Mouse (Mus musculus) hindbrain, embryonic 10.5 days (tissue): ENCODE data around the gene Frat1. TPM values are rescaled to one million over a fixed set of nuclear protein-coding genes. Genes with fewer than 3 reads are reported as not detected.
"Not testable (repeated sequence)": the region's sequence is repeated elsewhere in the genome, so short reads cannot be mapped to it uniquely, and the experiment has no call there.

ENCODE experiments used
- DNase-seq: peaks from one replicate; pipeline ENCODE4 v3.0.0-alpha.2; 2017; ENCODE audit warnings: low spot score
- H3K27ac ChIP-seq: fragments of 300-500 bp; sonication (generic); 2 replicates; pipeline ENCODE4 v1.5.1; 2016; ENCODE audit warnings: mild to moderate bottlenecking, moderate library complexity
- H3K27me3 ChIP-seq: fragments of 300-500 bp; sonication (generic); 2 replicates; pipeline ENCODE4 v1.6.1; 2016; ENCODE audit warnings: mild to moderate bottlenecking; ENCODE audit not compliant: poor library complexity, insufficient read depth, severe bottlenecking
- H3K36me3 ChIP-seq: fragments of 300-500 bp; sonication (generic); 2 replicates; pipeline ENCODE4 v1.6.1; 2016; ENCODE audit warnings: mild to moderate bottlenecking, moderate library complexity
- H3K4me1 ChIP-seq: fragments of 300-500 bp; sonication (generic); replicated peaks from 2 replicates; pipeline ENCODE4 v1.6.1; 2016; ENCODE audit warnings: mild to moderate bottlenecking
- H3K4me3 ChIP-seq: fragments of 300-500 bp; sonication (generic); 2 replicates; pipeline ENCODE4 v1.5.1; 2016; ENCODE audit warnings: mild to moderate bottlenecking, moderate library complexity
- H3K9me3 ChIP-seq: fragments of 300-500 bp; sonication (generic); 2 replicates; pipeline ENCODE4 v1.6.1; 2016; ENCODE audit warnings: mild to moderate bottlenecking, moderate library complexity
- WGBS: fragments of 180-500 bp; shearing (Covaris S2); methylation state at CpG from one replicate; pipeline ENCODE4 v1.1.7; 2016; 5-methylcytosine and 5-hydroxymethylcytosine counted together
- polyA plus RNA-seq: library from polyadenylated mRNA; unstranded; fragments of >200 nt; fragmentation: Nextera tagmentation; extraction: Ambion mirVana; gene quantifications from 2 replicates; pipeline ENCODE4 v1.2.1, GENCODE M21; 2016

The Frat1 gene
- polyA plus RNA-seq, 1 experiment from 2014 or later, result 13.4 TPM

- WGBS, result 17% methylated on average over 14 of the region's 14 CpGs
- Histone ChIP-seq H3K9me3 (no peaks in the 10 kb centered on the region), H3K27ac (peak overlapping the region; percentile 82), H3K4me1 (peaks cover 41% of the 10 kb centered on the region), H3K27me3 (peaks cover 5% of the 10 kb centered on the region), H3K36me3 (no peaks in the 10 kb centered on the region), H3K4me3 (peak overlapping the region; percentile 22)
- peak; percentile 20 for DNase-seq
These were observed 21.2 kb downstream of the Frat1 start for GRCm38 (mm10) chr19:41850719-41851543.

- no peak overlapping the region for H3K27ac ChIP-seq
- H3K9me3 ChIP-seq, result no peaks in the 10 kb centered on the region
- DNase-seq, result no peak
- no peak overlapping the region for H3K4me3 ChIP-seq
- H3K4me1 ChIP-seq, result peaks cover 27% of the 10 kb centered on the region
- WGBS, result 89% methylated on average over 4 of the region's 4 CpGs
- H3K27me3 ChIP-seq, result no peaks in the 10 kb centered on the region
- H3K36me3 ChIP-seq, result no peaks in the 10 kb centered on the region
These were observed 22.7 kb downstream of the Frat1 start for GRCm38 (mm10) chr19:41852423-41852822.

GRCm38 (mm10) chr19:41857086-41857762, 27.5 kb downstream of the Frat1 start:
- H3K27me3 ChIP-seq, result no peaks in the 10 kb centered on the region
- no peak for DNase-seq
- H3K4me1 ChIP-seq, result peaks cover 10% of the 10 kb centered on the region; the same call in 1 of the 2 replicates
- no peak overlapping the region for H3K4me3 ChIP-seq
- H3K9me3 ChIP-seq, result no peaks in the 10 kb centered on the region
- no peak overlapping the region for H3K27ac ChIP-seq
- WGBS, result 92% methylated on average over 5 of the region's 5 CpGs
- H3K36me3 ChIP-seq, result peaks cover 20% of the 10 kb centered on the region

GRCm38 (mm10) chr19:41857816-41858310, 28.1 kb downstream of the Frat1 start:
- no peak for DNase-seq
- H3K4me3 ChIP-seq, result no peak overlapping the region
- no peak overlapping the region for H3K27ac ChIP-seq
- peaks cover 10% of the 10 kb centered on the region; the same call in 1 of the 2 replicates for H3K4me1 ChIP-seq
- H3K36me3 ChIP-seq, result peaks cover 27% of the 10 kb centered on the region
- 87% methylated on average over 3 of the region's 3 CpGs for WGBS
- no peaks in the 10 kb centered on the region for H3K27me3 ChIP-seq
- H3K9me3 ChIP-seq, result no peaks in the 10 kb centered on the region

- no peak overlapping the region for H3K27ac ChIP-seq
- H3K9me3 ChIP-seq, result no peaks in the 10 kb centered on the region
- DNase-seq, result no peak
- peaks cover 100% of the 10 kb centered on the region for H3K36me3 ChIP-seq
- H3K27me3 ChIP-seq, result no peaks in the 10 kb centered on the region
- no peaks in the 10 kb centered on the region for H3K4me1 ChIP-seq
- 91% methylated on average over 8 of the region's 8 CpGs for WGBS
- no peak overlapping the region for H3K4me3 ChIP-seq
These were observed 36.9 kb downstream of the Frat1 start for GRCm38 (mm10) chr19:41866707-41867106.

- H3K36me3 ChIP-seq, result peaks cover 100% of the 10 kb centered on the region
- H3K4me3 ChIP-seq, result no peak overlapping the region
- H3K9me3 ChIP-seq, result no peaks in the 10 kb centered on the region
- 93% methylated on average over 5 of the region's 5 CpGs for WGBS
- no peaks in the 10 kb centered on the region for H3K4me1 ChIP-seq
- no peaks in the 10 kb centered on the region for H3K27me3 ChIP-seq
- H3K27ac ChIP-seq, result no peak overlapping the region
- no peak for DNase-seq
These were observed 39.5 kb downstream of the Frat1 start for GRCm38 (mm10) chr19:41869296-41869695.

- H3K27me3 ChIP-seq, H3K9me3 ChIP-seq, H3K27ac ChIP-seq, DNase-seq, H3K4me3 ChIP-seq, H3K4me1 ChIP-seq: not testable (repeated sequence)
- H3K36me3 ChIP-seq, result peaks cover 100% of the 10 kb centered on the region
- 91% methylated on average over 5 of the region's 5 CpGs for WGBS
These were observed 40.2 kb downstream of the Frat1 start for GRCm38 (mm10) chr19:41869946-41870345.

- Histone ChIP-seq H3K27me3 (no peaks in the 10 kb centered on the region), H3K36me3 (peaks cover 100% of the 10 kb centered on the region), H3K27ac (no peak overlapping the region), H3K4me1 (no peaks in the 10 kb centered on the region), H3K4me3 (no peak overlapping the region), H3K9me3 (no peaks in the 10 kb centered on the region)
- DNase-seq, result no peak
- WGBS, result 84% methylated on average over 2 of the region's 2 CpGs
These were observed 42.5 kb downstream of the Frat1 start for GRCm38 (mm10) chr19:41872285-41872684.

GRCm38 (mm10) chr19:41874356-41874755, 44.6 kb downstream of the Frat1 start:
- H3K36me3 ChIP-seq, result peaks cover 96% of the 10 kb centered on the region
- H3K4me1 ChIP-seq, result no peaks in the 10 kb centered on the region
- 94% methylated on average over 14 of the region's 14 CpGs for WGBS
- no peak for DNase-seq
- no peaks in the 10 kb centered on the region for H3K9me3 ChIP-seq
- no peak overlapping the region for H3K4me3 ChIP-seq
- H3K27me3 ChIP-seq, result no peaks in the 10 kb centered on the region
- no peak overlapping the region for H3K27ac ChIP-seq

GRCm38 (mm10) chr19:41881842-41882241, 52.1 kb downstream of the Frat1 start:
- no peaks in the 10 kb centered on the region for H3K9me3 ChIP-seq
- H3K36me3 ChIP-seq, result peaks cover 90% of the 10 kb centered on the region
- H3K27me3 ChIP-seq, result no peaks in the 10 kb centered on the region
- H3K4me1 ChIP-seq, result no peaks in the 10 kb centered on the region
- DNase-seq, result no peak
- WGBS, result 97% methylated on average over 4 of the region's 4 CpGs
- H3K27ac ChIP-seq, result no peak overlapping the region
- H3K4me3 ChIP-seq, result no peak overlapping the region

Other genes with a start within 250 kb of the Frat1 start
- gene Gm340, start 247.6 kb upstream of the Frat1 start, polyA plus RNA-seq, result 3.0 and 3.3 TPM in 2 replicates
- 13.9 and 18.0 TPM in 2 replicates for gene Slit1, start 86.3 kb upstream of the Frat1 start, polyA plus RNA-seq
- gene Arhgap19, start 27.9 kb upstream of the Frat1 start, polyA plus RNA-seq, result 27.9 and 37.9 TPM in 2 replicates
- 5.4 and 6.7 TPM in 2 replicates for gene Frat2, start 18.2 kb downstream of the Frat1 start, polyA plus RNA-seq
- gene Rrp12, start 66.2 kb downstream of the Frat1 start, polyA plus RNA-seq, result 27.3 and 34.1 TPM in 2 replicates
- 900 and 1,138 TPM in 2 replicates for gene Pgam1, start 82.0 kb downstream of the Frat1 start, polyA plus RNA-seq
- gene Exosc1, start 103.5 kb downstream of the Frat1 start, polyA plus RNA-seq, result 75.5 and 92.1 TPM in 2 replicates
- 87.1 and 92.5 TPM in 2 replicates for gene Zdhhc16, start 103.5 kb downstream of the Frat1 start, polyA plus RNA-seq
- 32.2 and 39.5 TPM in 2 replicates for gene Mms19, start 151.2 kb downstream of the Frat1 start, polyA plus RNA-seq
- gene Ubtd1, start 151.8 kb downstream of the Frat1 start, polyA plus RNA-seq, result 11.5 and 16.9 TPM in 2 replicates
- 0.39 TPM in 1 of 2 replicates, not detected in the other for gene Ankrd2, start 206.0 kb downstream of the Frat1 start, polyA plus RNA-seq
- gene Hoga1, start 215.6 kb downstream of the Frat1 start, polyA plus RNA-seq, result 1.3 and 1.9 TPM in 2 replicates
- not detected in 2 replicates for gene 4933411K16Rik, start 222.3 kb downstream of the Frat1 start, polyA plus RNA-seq